Mouse (Mus musculus) thymus, adult 2 months (tissue): ENCODE results near the gene Map1lc3b.

Experiments used
- CTCF ChIP-seq: fragments of 200-500 bp; IDR thresholded peaks from 2 replicates; pipeline ENCODE4 v1.5.1; 2012; ENCODE audit warnings: mild to moderate bottlenecking, control low read depth, low read length, moderate library complexity, borderline replicate concordance; ENCODE audit not compliant: control insufficient read depth, poor library complexity, insufficient read depth; ENCODE audit errors: extremely low read depth
- POLR2A ChIP-seq: fragments of 200-500 bp; IDR thresholded peaks from 2 replicates; pipeline ENCODE4 v1.6.1; 2012; ENCODE audit warnings: mild to moderate bottlenecking, low read length, control low read depth, moderate library complexity; ENCODE audit not compliant: control insufficient read depth, poor library complexity, insufficient read depth; ENCODE audit errors: extremely low read depth

DNA sequence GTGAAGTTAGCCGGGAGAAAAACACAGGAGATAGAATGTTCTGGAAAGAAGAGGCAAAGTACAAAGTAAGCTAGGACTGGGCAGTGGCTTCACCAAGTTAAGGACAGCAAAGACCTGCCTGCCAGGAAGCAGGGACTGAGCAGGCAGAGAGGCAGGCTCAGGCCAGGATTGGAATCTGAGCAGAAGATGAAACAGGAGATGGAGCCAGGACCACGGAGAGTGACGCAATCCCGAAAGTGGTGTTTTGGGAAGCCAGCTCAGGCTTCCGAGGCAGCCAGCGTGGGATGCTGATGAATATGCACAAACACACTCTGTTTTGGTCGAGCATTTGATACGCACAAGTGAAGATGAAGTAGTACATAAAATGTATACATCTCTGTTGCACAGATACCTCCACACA, 6.5 kb upstream of the Map1lc3b start:
- no peak for TF ChIP-seq POLR2A
- TF ChIP-seq CTCF: no peak
